Mouse (Mus musculus) kidney, postnatal 4 days (tissue): ENCODE results near the gene Osbp.
A peak's percentile ranks its signal among the peaks of the same experiment; 100 is the strongest.

Experiments used
- DNase-seq, 2 experiments: peaks; one replicate each; pipeline ENCODE4 v3.0.0; 2021; ENCODE audit warnings: mixed read lengths in 2 of 2

Osbp gene

GRCm38 (mm10) chr19:11989334-11989733 lies 23.6 kb downstream of the Osbp start:
- no peak for DNase-seq

GRCm38 (mm10) chr19:11992034-11992433 lies 26.3 kb downstream of the Osbp start:
- no peak for DNase-seq

- DNase-seq: no peak
These were observed 26.8 kb downstream of the Osbp start for GRCm38 (mm10) chr19:11992441-11993029.

- no peak for DNase-seq
These were observed 29.1 kb downstream of the Osbp start for GRCm38 (mm10) chr19:11994703-11995431.

GRCm38 (mm10) chr19:11995722-11996448 lies 30.1 kb downstream of the Osbp start:
- DNase-seq: no peak

GRCm38 (mm10) chr19:12001686-12002085 lies 35.9 kb downstream of the Osbp start:
- DNase-seq: no peak

- peak; percentile 71 to 80 for DNase-seq
These were observed 36.4 kb downstream of the Osbp start for GRCm38 (mm10) chr19:12002125-12002524.

- no peak for DNase-seq
These were observed 37.0 kb downstream of the Osbp start for GRCm38 (mm10) chr19:12002791-12003190.

GRCm38 (mm10) chr19:12003568-12003967 lies 37.8 kb downstream of the Osbp start:
- peak in 1 of 2 experiments; percentile 18 for DNase-seq

- peak in 1 of 2 experiments; percentile 20 for DNase-seq
These were observed 38.7 kb downstream of the Osbp start for GRCm38 (mm10) chr19:12004216-12005008.

- peak; percentile 90 to 92 for DNase-seq
These were observed 39.9 kb downstream of the Osbp start for GRCm38 (mm10) chr19:12005376-12006360.

GRCm38 (mm10) chr19:12006361-12006947 lies 40.7 kb downstream of the Osbp start:
- peak in 1 of 2 experiments; percentile 43 for DNase-seq

GRCm38 (mm10) chr19:12007105-12007931 lies 41.6 kb downstream of the Osbp start:
- DNase-seq: peak; percentile 71 to 75

- no peak for DNase-seq
These were observed 43.0 kb downstream of the Osbp start for GRCm38 (mm10) chr19:12008410-12009380.

- DNase-seq: peak; percentile 68 to 78
These were observed 44.0 kb downstream of the Osbp start for GRCm38 (mm10) chr19:12009501-12010280.

GRCm38 (mm10) chr19:12010281-12010771 lies 44.6 kb downstream of the Osbp start:
- DNase-seq: peak; percentile 80 to 89

- peak; percentile 77 to 83 for DNase-seq
These were observed 45.3 kb downstream of the Osbp start for GRCm38 (mm10) chr19:12010916-12011559.
